Mouse (Mus musculus) heart, adult 2 months (tissue): ENCODE measurements around the gene Olfr411.

Source experiments
- EP300 ChIP-seq: fragments of 200-500 bp; IDR thresholded peaks from 2 replicates; pipeline ENCODE4 v1.6.1; 2011; ENCODE audit warnings: low read depth, low read length, control low read depth; ENCODE audit not compliant: insufficient read depth
- POLR2A ChIP-seq: fragments of 200-500 bp; IDR thresholded peaks from 2 replicates; pipeline ENCODE4 v1.6.1; 2011; ENCODE audit warnings: mild to moderate bottlenecking, low read depth, low read length, control low read depth; ENCODE audit not compliant: insufficient read depth

GRCm38 (mm10) chr11:74402126-74402525 lies 49.7 kb upstream of the Olfr411 start:
- TF ChIP-seq EP300 (no peak), POLR2A (no peak)
